Mouse (Mus musculus): ENCODE measurements around the gene Zfp14. TPM values are rescaled to one million over a fixed set of nuclear protein-coding genes. Genes with fewer than 3 reads are reported as not detected.

Gene Zfp14
- polyA plus RNA-seq, 1 experiment from 2014 or later: 9.9 TPM

- peaks cover 50% of the 10 kb centered on the region for H3K36me3 ChIP-seq
- peak within 1 kb of the TSS; percentile 95 for H3K4me2 ChIP-seq
- peak; percentile 92 for ATAC-seq (ENCODE audit: low read depth)
- peak within 1 kb of the TSS; percentile 87 for H3K9ac ChIP-seq
- under 1% methylated on average over 50 of the region's 50 CpGs for WGBS
- H3K4me3 ChIP-seq: peak within 1 kb of the TSS; percentile 80
- H3K27me3 ChIP-seq: no peaks in the 10 kb centered on the region
- peak within 1 kb of the TSS; percentile 90 for H3K27ac ChIP-seq (replicated peaks)
- H3K4me1 ChIP-seq (replicated peaks): peaks cover 14% of the 10 kb centered on the region; the same call in 1 of the 2 replicates
- no peaks in the 10 kb centered on the region for H3K9me3 ChIP-seq
These were observed 21.2 kb upstream of the Zfp14 start, which contains the start of gene Zfp82 for GRCm38 (mm10) chr7:30072146-30073028. TSS of gene Zfp82 (minus strand) at chr7:30072900.

- Histone ChIP-seq H3K27me3 (no peaks in the 10 kb centered on the region), H3K36me3 (peaks cover 89% of the 10 kb centered on the region), H3K4me3 (no peak overlapping the region), H3K4me2 (no peak overlapping the region), H3K9me3 (no peaks in the 10 kb centered on the region), H3K27ac (replicated peaks) (no peak overlapping the region), H3K4me1 (replicated peaks) (no peaks in the 10 kb centered on the region), H3K9ac (no peak overlapping the region)
- no peak for ATAC-seq (ENCODE audit: low read depth)
- 78% methylated on average over 5 of the region's 5 CpGs for WGBS
These were observed 13.4 kb upstream of the Zfp14 start for GRCm38 (mm10) chr7:30064622-30065021.

GRCm38 (mm10) chr7:30062478-30062877 is 11.3 kb upstream of the Zfp14 start:
- Histone ChIP-seq H3K9ac (no peak overlapping the region), H3K4me2 (no peak overlapping the region), H3K4me1 (replicated peaks) (no peaks in the 10 kb centered on the region), H3K27ac (replicated peaks) (no peak overlapping the region), H3K36me3 (peaks cover 87% of the 10 kb centered on the region), H3K9me3 (no peaks in the 10 kb centered on the region), H3K27me3 (no peaks in the 10 kb centered on the region), H3K4me3 (no peak overlapping the region)
- 94% methylated on average over 5 of the region's 5 CpGs for WGBS
- ATAC-seq (ENCODE audit: low read depth): no peak

GRCm38 (mm10) chr7:30060341-30060740 is 9.2 kb upstream of the Zfp14 start:
- WGBS: 90% methylated on average over 6 of the region's 6 CpGs
- H3K4me2 ChIP-seq: no peak overlapping the region
- H3K4me3 ChIP-seq: no peak overlapping the region
- no peaks in the 10 kb centered on the region for H3K4me1 ChIP-seq (replicated peaks)
- H3K9ac ChIP-seq: no peak overlapping the region
- H3K36me3 ChIP-seq: peaks cover 92% of the 10 kb centered on the region
- H3K27ac ChIP-seq (replicated peaks): no peak overlapping the region
- no peaks in the 10 kb centered on the region for H3K27me3 ChIP-seq
- no peaks in the 10 kb centered on the region for H3K9me3 ChIP-seq
- no peak for ATAC-seq (ENCODE audit: low read depth)

GRCm38 (mm10) chr7:30053591-30053990 is 2.4 kb upstream of the Zfp14 start:
- Histone ChIP-seq H3K36me3 (peaks cover 40% of the 10 kb centered on the region), H3K9ac (no peak overlapping the region), H3K4me2 (no peak overlapping the region), H3K4me1 (replicated peaks) (peaks cover 15% of the 10 kb centered on the region), H3K27me3 (no peaks in the 10 kb centered on the region), H3K4me3 (no peak overlapping the region), H3K27ac (replicated peaks) (no peak overlapping the region), H3K9me3 (no peaks in the 10 kb centered on the region)
- no peak for ATAC-seq (ENCODE audit: low read depth)
- WGBS: 10% methylated on average over 3 of the region's 3 CpGs

- H3K27ac ChIP-seq (replicated peaks): no peak overlapping the region
- H3K27me3 ChIP-seq: no peaks in the 10 kb centered on the region
- H3K36me3 ChIP-seq: peaks cover 14% of the 10 kb centered on the region; the same call in 1 of the 2 replicates
- no peak overlapping the region for H3K9ac ChIP-seq
- 95% methylated on average over 4 of the region's 4 CpGs for WGBS
- H3K9me3 ChIP-seq: no peaks in the 10 kb centered on the region
- no peak overlapping the region for H3K4me2 ChIP-seq
- no peak overlapping the region for H3K4me3 ChIP-seq
- peaks cover 15% of the 10 kb centered on the region for H3K4me1 ChIP-seq (replicated peaks)
- no peak for ATAC-seq (ENCODE audit: low read depth)
These were observed 3.1 kb downstream of the Zfp14 start for GRCm38 (mm10) chr7:30048126-30048525.

- WGBS: 60% methylated on average over 9 of the region's 9 CpGs
- Histone ChIP-seq H3K4me1 (replicated peaks) (no peaks in the 10 kb centered on the region), H3K4me2 (no peak overlapping the region), H3K9ac (no peak overlapping the region), H3K27ac (replicated peaks) (no peak overlapping the region), H3K27me3 (no peaks in the 10 kb centered on the region), H3K36me3 (peaks cover 36% of the 10 kb centered on the region), H3K9me3 (no peaks in the 10 kb centered on the region), H3K4me3 (no peak overlapping the region)
- no peak for ATAC-seq (ENCODE audit: low read depth)
These were observed 6.8 kb downstream of the Zfp14 start for GRCm38 (mm10) chr7:30044354-30044753.

GRCm38 (mm10) chr7:30034331-30034730 is 16.8 kb downstream of the Zfp14 start:
- no peak for ATAC-seq (ENCODE audit: low read depth)
- no peaks in the 10 kb centered on the region for H3K4me1 ChIP-seq (replicated peaks)

GRCm38 (mm10) chr7:30031379-30031778 is 19.8 kb downstream of the Zfp14 start:
- H3K36me3 ChIP-seq: peaks cover 18% of the 10 kb centered on the region
- no peaks in the 10 kb centered on the region for H3K9me3 ChIP-seq
- H3K4me3 ChIP-seq: no peak overlapping the region
- 71% methylated on average over 3 of the region's 3 CpGs for WGBS
- no peaks in the 10 kb centered on the region for H3K27me3 ChIP-seq
- ATAC-seq (ENCODE audit: low read depth): no peak
- H3K27ac ChIP-seq (replicated peaks): no peak overlapping the region
- H3K4me2 ChIP-seq: no peak overlapping the region
- H3K4me1 ChIP-seq (replicated peaks): no peaks in the 10 kb centered on the region
- H3K9ac ChIP-seq: no peak overlapping the region

More at GRCm38 (mm10) chr7:30034331-30034730, 16.8 kb downstream of the Zfp14 start:
- no peak overlapping the region for H3K27ac ChIP-seq (replicated peaks)
- no peak overlapping the region for H3K4me3 ChIP-seq
- H3K4me2 ChIP-seq: no peak overlapping the region
- peaks cover 30% of the 10 kb centered on the region for H3K36me3 ChIP-seq
- H3K9ac ChIP-seq: no peak overlapping the region
- WGBS: 94% methylated on average over 12 of the region's 12 CpGs
- H3K27me3 ChIP-seq: no peaks in the 10 kb centered on the region
- H3K9me3 ChIP-seq: no peaks in the 10 kb centered on the region

- Histone ChIP-seq H3K9me3 (no peaks in the 10 kb centered on the region), H3K4me2 (no peak overlapping the region), H3K9ac (no peak overlapping the region), H3K4me1 (replicated peaks) (no peaks in the 10 kb centered on the region), H3K4me3 (no peak overlapping the region), H3K36me3 (peaks cover 21% of the 10 kb centered on the region), H3K27ac (replicated peaks) (no peak overlapping the region), H3K27me3 (no peaks in the 10 kb centered on the region)
- WGBS: 39% methylated on average over 6 of the region's 6 CpGs
- no peak for ATAC-seq (ENCODE audit: low read depth)
These were observed 20.5 kb downstream of the Zfp14 start for GRCm38 (mm10) chr7:30030677-30031076.

GRCm38 (mm10) chr7:30028572-30028971 is 22.6 kb downstream of the Zfp14 start:
- no peaks in the 10 kb centered on the region for H3K27me3 ChIP-seq
- peaks cover 41% of the 10 kb centered on the region for H3K36me3 ChIP-seq
- ATAC-seq (ENCODE audit: low read depth): no peak
- H3K9ac ChIP-seq: no peak overlapping the region
- WGBS: 88% methylated on average over 3 of the region's 3 CpGs
- H3K4me2 ChIP-seq: no peak overlapping the region
- no peak overlapping the region for H3K4me3 ChIP-seq
- H3K4me1 ChIP-seq (replicated peaks): no peaks in the 10 kb centered on the region
- H3K27ac ChIP-seq (replicated peaks): no peak overlapping the region
- no peaks in the 10 kb centered on the region for H3K9me3 ChIP-seq

GRCm38 (mm10) chr7:30027331-30027730 is 23.8 kb downstream of the Zfp14 start:
- Histone ChIP-seq H3K27me3 (no peaks in the 10 kb centered on the region), H3K9me3 (no peaks in the 10 kb centered on the region), H3K4me3 (no peak overlapping the region), H3K4me1 (replicated peaks) (no peaks in the 10 kb centered on the region), H3K27ac (replicated peaks) (no peak overlapping the region), H3K9ac (no peak overlapping the region), H3K36me3 (peaks cover 54% of the 10 kb centered on the region), H3K4me2 (no peak overlapping the region)
- no peak for ATAC-seq (ENCODE audit: low read depth)
- WGBS: 72% methylated on average over 4 of the region's 4 CpGs

Measured in neural tube, embryonic 13.5 days (tissue).